Mouse (Mus musculus) induced T-regulatory cell, adult 2 months (primary cell): ENCODE measurements around the gene Wrap53.
"Not testable (repeated sequence)": the region's sequence is repeated elsewhere in the genome, so short reads cannot be mapped to it uniquely, and the experiment has no call there.

ENCODE experiments used
- DNase-seq: peaks from one replicate; pipeline ENCODE4 v3.0.0-alpha.2; 2012; ENCODE audit warnings: low read depth

Wrap53 gene

GRCm38 (mm10) chr11:69530755-69531154 is 49.3 kb downstream of the Wrap53 start:
- DNase-seq, result not testable (repeated sequence)

- not testable (repeated sequence) for DNase-seq
Observed at GRCm38 (mm10) chr11:69530281-69530680, 49.8 kb downstream of the Wrap53 start.

DNA sequence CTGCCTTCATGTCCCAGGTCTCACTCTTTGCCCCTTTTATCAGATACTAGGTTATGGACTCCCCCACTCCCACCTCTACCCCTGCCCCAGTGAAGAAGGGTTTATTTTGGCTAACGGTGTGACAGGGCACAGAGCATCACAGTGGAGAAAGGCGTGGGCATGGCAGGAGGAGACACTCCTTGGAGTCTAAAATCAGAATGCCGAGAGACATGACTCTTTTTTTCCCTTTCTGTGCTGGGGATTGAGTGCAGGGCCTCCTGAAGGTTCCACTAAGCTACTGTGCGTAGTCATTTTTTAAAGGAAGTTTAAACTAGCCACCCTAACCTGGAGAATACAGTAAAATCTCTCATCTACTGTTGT is 52.0 kb downstream of the Wrap53 start:
- DNase-seq, result no peak

- no peak for DNase-seq
Observed at GRCm38 (mm10) chr11:69527098-69528030, 52.7 kb downstream of the Wrap53 start.

DNA sequence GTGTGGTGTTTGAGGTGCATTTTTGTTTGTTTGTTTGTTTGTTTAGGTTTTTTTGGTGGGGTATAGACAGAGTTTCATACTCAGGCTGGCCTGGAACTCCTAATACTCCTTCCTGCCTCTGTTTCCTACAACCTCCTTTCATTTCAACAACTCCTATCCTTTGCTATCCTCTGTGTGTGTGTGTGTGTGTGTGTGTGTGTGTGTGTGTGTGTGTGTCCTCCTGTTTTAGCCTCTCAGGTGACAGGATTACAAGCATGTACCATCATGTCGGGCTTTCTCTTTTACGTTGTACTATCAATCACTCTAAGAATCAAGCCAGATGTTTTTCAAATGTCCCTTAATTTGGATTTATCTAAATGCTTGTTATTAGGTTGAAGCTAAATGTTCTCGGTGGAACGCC is 53.4 kb downstream of the Wrap53 start:
- DNase-seq, result no peak

- DNase-seq, result no peak
Observed at GRCm38 (mm10) chr11:69525661-69526060, 54.4 kb downstream of the Wrap53 start.

DNA sequence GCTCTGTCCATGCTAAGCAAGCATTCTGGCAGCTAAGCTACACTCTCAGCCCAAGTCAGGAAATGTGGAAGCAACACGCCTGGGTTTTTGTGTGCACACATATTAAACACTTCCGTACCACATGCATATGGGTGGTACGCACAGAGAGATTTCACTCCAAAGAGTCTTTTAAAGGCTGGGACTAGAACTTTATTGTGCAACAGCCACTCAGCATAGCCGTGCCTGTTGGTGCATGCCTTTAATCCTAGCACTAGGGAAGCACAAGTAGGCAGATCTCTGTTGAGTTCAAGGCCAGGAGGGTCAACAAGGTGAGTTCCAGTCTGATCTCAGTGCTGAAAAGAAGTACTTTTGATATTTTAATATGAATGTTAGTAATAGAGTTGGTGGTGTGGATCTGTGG is 56.4 kb downstream of the Wrap53 start:
- DNase-seq, result no peak

DNA sequence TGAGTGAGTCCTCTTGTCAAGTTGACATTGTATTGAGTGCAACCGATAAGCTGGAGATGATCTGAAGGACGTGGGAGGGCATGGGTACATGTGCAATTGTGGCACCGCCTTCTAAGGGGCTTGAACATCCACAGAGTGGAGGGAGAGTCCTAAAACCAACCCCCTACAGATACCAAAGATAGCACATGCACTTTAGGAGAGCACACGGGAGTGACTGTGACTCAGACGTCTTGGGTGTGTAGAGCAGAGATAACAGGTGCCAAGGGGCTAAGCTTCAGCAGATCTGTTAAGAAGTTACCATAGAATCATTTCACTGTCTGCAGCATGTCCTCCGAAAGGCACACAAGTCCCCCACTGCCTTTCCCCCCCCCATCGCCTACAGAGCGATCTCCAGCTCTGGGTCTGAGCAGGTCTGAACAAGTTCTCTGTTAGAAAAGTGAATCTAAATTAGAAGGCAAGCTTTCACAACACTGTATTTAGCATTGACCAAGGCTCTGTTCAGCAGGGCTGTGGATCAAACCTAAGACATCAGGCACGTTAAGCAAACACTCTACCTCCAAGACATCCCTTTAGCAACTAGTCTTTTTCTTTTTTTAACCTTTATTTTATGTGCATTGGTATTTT is 58.4 kb downstream of the Wrap53 start:
- no peak for DNase-seq

DNA sequence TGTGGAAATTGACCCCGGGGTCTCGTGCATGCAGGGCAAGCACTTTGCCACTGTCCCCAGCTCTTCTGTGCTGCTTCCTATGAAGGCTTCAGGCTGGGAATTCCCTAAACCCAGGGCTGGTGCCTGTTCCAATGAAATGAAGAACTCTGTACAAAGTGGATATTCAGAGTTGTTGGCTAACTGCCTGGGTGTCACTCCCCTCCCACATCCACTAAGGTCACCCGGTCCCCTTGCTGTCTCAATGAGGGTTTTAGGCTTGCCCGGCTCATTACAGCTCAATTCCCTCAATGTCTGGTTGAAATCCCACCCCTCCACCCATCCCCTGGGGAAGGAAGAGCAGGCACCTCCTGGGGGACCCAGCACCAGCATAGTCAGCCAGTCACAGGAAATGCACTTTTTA is 60.1 kb downstream of the Wrap53 start:
- no peak for DNase-seq

DNA sequence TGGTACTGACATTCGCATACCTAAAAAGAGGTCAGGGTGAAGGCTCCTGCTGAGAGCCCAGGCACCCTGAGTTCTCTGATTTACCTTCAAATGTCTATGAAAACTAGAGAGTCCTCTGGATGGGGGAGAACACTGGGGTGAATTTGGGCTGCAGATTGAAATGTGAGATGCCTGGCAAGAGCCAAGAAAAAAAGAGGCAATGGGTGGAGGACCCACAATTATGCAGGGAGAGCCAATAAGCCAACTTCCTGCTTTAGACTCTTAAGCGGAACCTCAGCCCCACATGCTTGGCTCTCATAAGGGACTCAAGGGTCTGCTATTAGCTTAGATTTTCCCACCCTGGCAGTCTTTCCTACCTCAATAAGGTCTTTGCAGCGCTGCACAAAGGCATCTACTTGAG is 63.4 kb downstream of the Wrap53 start:
- DNase-seq, result no peak

DNA sequence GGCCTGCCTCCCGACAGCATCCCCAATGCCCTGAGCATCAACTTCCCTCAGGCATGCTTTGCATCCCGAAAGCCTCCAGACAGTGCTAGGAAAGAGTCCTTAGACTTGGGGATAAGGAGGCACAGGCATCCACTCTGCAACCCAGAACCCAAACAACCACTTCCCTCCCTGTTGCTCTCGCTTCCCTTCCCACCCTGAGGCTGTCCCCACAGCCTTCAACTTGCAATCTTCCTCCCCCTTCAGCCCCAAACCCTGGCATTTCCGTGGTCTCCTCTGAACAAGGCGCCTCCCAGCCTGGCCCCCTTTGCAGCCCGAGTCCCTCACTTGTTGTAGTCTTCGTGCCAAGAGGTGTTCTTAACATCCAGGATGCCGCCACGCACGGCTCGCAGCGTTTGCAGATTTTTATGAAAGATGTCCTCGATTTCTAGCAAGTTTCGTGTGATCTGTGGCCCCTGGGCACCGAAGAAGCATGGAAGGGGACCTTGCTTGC is 63.9 kb downstream of the Wrap53 start:
- DNase-seq, result no peak

DNA sequence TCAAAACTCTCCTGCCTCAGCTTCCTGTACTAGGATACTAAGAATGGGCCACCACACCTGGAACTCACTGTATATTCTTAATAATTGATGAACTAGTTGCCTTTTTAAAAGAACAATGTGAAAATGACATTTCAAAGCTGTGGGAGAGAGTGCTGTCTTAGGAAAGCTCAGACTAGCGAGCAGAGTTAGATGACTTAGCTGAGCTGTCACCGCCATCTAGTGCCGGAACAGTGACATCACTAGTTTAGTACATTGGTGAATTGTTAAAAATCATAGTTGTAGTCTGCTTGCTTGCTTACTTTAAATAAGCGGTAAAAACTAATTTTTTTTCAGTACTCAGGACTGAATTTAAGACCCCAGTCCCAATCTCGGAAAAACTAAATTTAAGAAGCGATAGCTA is 66.2 kb downstream of the Wrap53 start:
- DNase-seq, result peak; percentile 83
